Mouse (Mus musculus): Measurements from ENCODE around the gene Tnxb. TPM values are rescaled to one million over a fixed set of nuclear protein-coding genes. Genes with fewer than 3 reads are reported as not detected.

Tnxb gene
- polyA plus RNA-seq, 1 experiment: 34.1 TPM

DNA sequence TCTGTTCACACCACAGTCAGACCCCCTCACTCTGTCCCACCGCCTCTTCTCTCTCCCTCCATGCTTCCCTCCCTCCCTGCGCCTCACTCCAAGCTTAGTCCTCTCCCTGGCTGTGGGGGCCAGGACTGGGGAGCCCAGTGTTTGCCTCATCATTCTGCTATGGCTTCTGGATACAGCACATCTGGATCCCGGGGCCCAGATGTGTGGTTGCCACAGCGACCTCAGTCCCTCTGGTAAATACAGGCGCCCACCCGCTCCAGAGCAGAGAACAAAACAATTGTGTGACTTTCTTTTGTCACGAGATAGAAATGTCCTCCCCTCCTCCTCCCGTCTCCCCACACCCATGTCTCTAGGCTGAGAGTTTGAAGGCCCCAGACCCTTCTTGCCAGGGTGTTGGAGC is 13.7 kb upstream of the Tnxb start:
- no peak overlapping the region for H3K27ac ChIP-seq (ENCODE audit: insufficient read depth, low read length)

DNA sequence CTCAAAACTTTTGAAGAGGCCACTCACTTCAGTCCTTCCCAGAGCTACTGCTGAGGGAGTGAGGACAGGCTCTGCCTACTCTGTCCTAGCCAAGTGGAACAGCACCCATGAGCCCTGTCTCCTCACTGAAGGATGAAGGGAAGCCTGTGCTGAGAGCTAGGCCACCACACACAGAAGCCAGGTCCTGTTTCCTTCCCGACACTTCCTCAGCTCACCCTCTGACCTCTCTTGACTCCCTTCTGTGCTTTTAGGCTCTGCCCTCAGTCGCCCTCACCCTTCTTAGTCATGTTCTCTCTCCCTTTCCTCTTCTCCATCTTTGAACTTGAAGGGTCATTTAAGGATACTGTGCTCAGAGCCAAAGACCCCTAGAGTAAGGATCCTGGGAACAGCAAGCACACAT is 13.1 kb upstream of the Tnxb start:
- peaks cover 16% of the 10 kb centered on the region for H3K36me3 ChIP-seq (ENCODE audit: control insufficient read depth, insufficient read depth, low read length)
- H3K27me3 ChIP-seq (ENCODE audit: control insufficient read depth, insufficient read depth, low read length): peaks cover 3% of the 10 kb centered on the region; the same call in 1 of the 2 replicates
- no peak for DNase-seq (ENCODE audit: low read depth in 1 of 2, low spot score in 2 of 2)
- no peak overlapping the region for H3K4me3 ChIP-seq (ENCODE audit: extremely low read depth, insufficient read depth, insufficient read length)
- no peak overlapping the region for H3K27ac ChIP-seq (ENCODE audit: insufficient read depth, low read length)
- no peaks in the 10 kb centered on the region; the same call in 1 of the 2 replicates for H3K4me1 ChIP-seq (ENCODE audit: control insufficient read depth, insufficient read depth, insufficient read length)
- no peak for TF ChIP-seq POLR2A (IDR thresholded peaks at IDR 0.05; ENCODE audit: low read depth, low read length)
- no peak for TF ChIP-seq CTCF (IDR thresholded peaks at IDR 0.05; ENCODE audit: extremely low read depth, insufficient read depth, insufficient read length, insufficient replicate concordance)
- WGBS: 13% methylated on average over 2 of the region's 2 CpGs

More for the DNA sequence above, 13.7 kb upstream of the Tnxb start:
- TF ChIP-seq POLR2A (IDR thresholded peaks at IDR 0.05; ENCODE audit: low read depth, low read length) (no peak), CTCF (IDR thresholded peaks at IDR 0.05; ENCODE audit: extremely low read depth, insufficient read depth, insufficient read length, insufficient replicate concordance) (no peak)
- Histone ChIP-seq H3K4me1 (ENCODE audit: control insufficient read depth, insufficient read depth, insufficient read length) (no peaks in the 10 kb centered on the region; the same call in 1 of the 2 replicates), H3K36me3 (ENCODE audit: control insufficient read depth, insufficient read depth, low read length) (peaks cover 21% of the 10 kb centered on the region), H3K27me3 (ENCODE audit: control insufficient read depth, insufficient read depth, low read length) (peaks cover 3% of the 10 kb centered on the region; the same call in 1 of the 2 replicates), H3K4me3 (ENCODE audit: extremely low read depth, insufficient read depth, insufficient read length) (no peak overlapping the region)
- no peak for DNase-seq (ENCODE audit: low read depth in 1 of 2, low spot score in 2 of 2)
- WGBS: 68% methylated on average over 8 of the region's 8 CpGs

DNA sequence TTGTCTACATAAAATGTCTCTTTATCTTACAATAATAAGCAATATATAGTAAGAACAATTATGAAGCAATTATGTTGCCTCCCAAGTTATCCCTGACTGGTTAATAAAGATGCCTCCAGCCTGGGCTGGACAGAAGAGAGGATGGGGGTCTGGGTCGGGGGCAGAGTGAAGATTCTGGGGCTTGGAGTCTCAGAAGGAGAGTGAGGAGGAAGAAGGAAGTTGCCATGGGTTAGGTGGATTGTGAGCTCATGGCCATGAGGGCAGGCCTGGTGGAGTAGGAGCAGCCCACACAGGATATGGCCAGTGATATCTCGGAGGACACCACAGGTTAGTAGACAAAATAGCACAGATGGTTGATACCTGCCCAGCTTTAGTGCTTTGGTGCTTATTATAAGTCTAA is 12.2 kb upstream of the Tnxb start:
- Histone ChIP-seq H3K27me3 (ENCODE audit: control insufficient read depth, insufficient read depth, low read length) (peaks cover 3% of the 10 kb centered on the region; the same call in 1 of the 2 replicates), H3K4me3 (ENCODE audit: extremely low read depth, insufficient read depth, insufficient read length) (no peak overlapping the region), H3K27ac (ENCODE audit: insufficient read depth, low read length) (no peak overlapping the region), H3K4me1 (ENCODE audit: control insufficient read depth, insufficient read depth, insufficient read length) (no peaks in the 10 kb centered on the region; the same call in 1 of the 2 replicates), H3K36me3 (ENCODE audit: control insufficient read depth, insufficient read depth, low read length) (peaks cover 7% of the 10 kb centered on the region)
- no peak for DNase-seq (ENCODE audit: low read depth in 1 of 2, low spot score in 2 of 2)
- TF ChIP-seq POLR2A (IDR thresholded peaks at IDR 0.05; ENCODE audit: low read depth, low read length) (no peak), CTCF (IDR thresholded peaks at IDR 0.05; ENCODE audit: extremely low read depth, insufficient read depth, insufficient read length, insufficient replicate concordance) (no peak)
- 38% methylated on average over 2 of the region's 2 CpGs for WGBS

DNA sequence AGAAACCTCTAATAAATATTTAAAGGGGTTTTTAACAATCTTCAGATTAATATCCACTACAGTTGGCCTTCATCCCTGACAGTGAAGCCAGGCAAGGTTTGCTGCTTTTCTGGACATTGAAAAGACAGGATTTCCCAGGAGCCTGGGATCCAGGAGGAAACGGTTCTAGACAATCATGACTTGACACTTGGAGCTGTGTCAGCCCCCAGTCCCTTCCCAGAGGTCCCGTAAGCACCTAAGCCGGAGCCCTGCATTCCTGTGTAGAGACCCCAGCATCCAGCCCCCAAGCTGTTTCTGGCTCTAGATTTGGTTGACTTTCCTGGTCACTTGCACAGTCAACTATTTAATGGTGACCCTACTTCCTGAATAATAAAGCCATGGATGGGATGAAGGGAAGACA is 11.7 kb upstream of the Tnxb start:
- no peak overlapping the region for H3K27ac ChIP-seq (ENCODE audit: insufficient read depth, low read length)
- H3K4me3 ChIP-seq (ENCODE audit: extremely low read depth, insufficient read depth, insufficient read length): no peak overlapping the region
- DNase-seq (ENCODE audit: low read depth in 1 of 2, low spot score in 2 of 2): no peak
- H3K36me3 ChIP-seq (ENCODE audit: control insufficient read depth, insufficient read depth, low read length): peaks cover 6% of the 10 kb centered on the region
- TF ChIP-seq POLR2A (IDR thresholded peaks at IDR 0.05; ENCODE audit: low read depth, low read length) (no peak), CTCF (IDR thresholded peaks at IDR 0.05; ENCODE audit: extremely low read depth, insufficient read depth, insufficient read length, insufficient replicate concordance) (no peak)
- H3K27me3 ChIP-seq (ENCODE audit: control insufficient read depth, insufficient read depth, low read length): peaks cover 3% of the 10 kb centered on the region; the same call in 1 of the 2 replicates
- no peaks in the 10 kb centered on the region; the same call in 1 of the 2 replicates for H3K4me1 ChIP-seq (ENCODE audit: control insufficient read depth, insufficient read depth, insufficient read length)
- WGBS: 77% methylated on average over 3 of the region's 3 CpGs

DNA sequence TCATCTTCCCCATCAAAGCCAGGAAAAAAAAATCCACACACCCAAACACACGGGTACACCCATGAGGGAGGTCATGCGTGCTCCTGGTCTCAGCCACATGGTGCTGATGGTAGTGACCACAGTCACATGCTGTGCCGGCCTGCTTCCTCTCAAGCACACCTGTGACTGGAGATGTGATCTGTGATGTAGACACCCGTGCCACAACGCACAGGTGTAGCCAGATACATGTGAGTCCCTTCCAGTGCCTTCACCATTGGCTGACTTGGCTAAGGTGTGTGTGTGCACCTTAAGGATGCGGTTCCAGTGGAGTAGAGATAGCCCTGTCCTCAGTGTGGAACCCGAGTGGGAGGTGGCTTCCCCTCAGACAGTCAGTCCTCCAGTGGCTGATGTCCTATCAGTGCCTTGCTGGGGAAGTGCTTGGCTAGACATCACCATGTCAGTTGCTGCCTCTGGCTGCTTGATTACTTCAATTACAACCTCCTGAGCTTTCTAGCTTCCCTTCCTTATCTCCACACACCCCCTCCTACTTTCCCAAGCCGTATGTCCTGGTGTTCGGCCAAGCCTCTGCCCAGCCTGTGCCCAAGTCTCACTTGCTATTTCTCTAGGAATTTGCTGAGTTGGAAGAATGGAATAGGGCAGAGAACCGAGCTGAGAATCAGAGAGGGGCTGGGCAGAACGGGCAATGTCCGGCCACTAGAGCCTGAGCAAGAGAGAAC is 11.0 kb upstream of the Tnxb start:
- Histone ChIP-seq H3K27me3 (ENCODE audit: control insufficient read depth, insufficient read depth, low read length) (peaks cover 3% of the 10 kb centered on the region; the same call in 1 of the 2 replicates), H3K4me3 (ENCODE audit: extremely low read depth, insufficient read depth, insufficient read length) (no peak overlapping the region), H3K36me3 (ENCODE audit: control insufficient read depth, insufficient read depth, low read length) (peaks cover 5% of the 10 kb centered on the region), H3K27ac (ENCODE audit: insufficient read depth, low read length) (no peak overlapping the region), H3K4me1 (ENCODE audit: control insufficient read depth, insufficient read depth, insufficient read length) (no peaks in the 10 kb centered on the region; the same call in 1 of the 2 replicates)
- no peak for DNase-seq (ENCODE audit: low read depth in 1 of 2, low spot score in 2 of 2)
- TF ChIP-seq CTCF (IDR thresholded peaks at IDR 0.05; ENCODE audit: extremely low read depth, insufficient read depth, insufficient read length, insufficient replicate concordance) (no peak), POLR2A (IDR thresholded peaks at IDR 0.05; ENCODE audit: low read depth, low read length) (no peak)
- 45% methylated on average over 12 of the region's 12 CpGs for WGBS

DNA sequence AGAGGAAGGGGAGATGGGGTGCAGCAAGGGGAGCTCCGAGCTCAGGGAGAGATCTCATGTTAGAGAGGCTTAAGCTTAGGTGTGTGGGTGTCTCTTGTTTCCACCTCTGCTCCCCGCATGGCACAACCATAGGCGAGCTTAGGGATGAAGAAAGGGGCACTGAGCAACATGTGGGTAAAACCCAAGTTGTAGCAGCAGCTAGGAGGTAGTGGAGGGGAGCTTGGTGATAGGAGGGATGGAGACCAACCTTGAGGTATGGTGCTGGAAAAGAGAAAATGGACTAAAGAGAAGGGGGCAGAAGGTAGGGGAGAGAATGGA is 10.5 kb upstream of the Tnxb start:
- WGBS: 56% methylated on average over 3 of the region's 3 CpGs
- H3K27ac ChIP-seq (ENCODE audit: insufficient read depth, low read length): no peak overlapping the region
- H3K36me3 ChIP-seq (ENCODE audit: control insufficient read depth, insufficient read depth, low read length): peaks cover 2% of the 10 kb centered on the region
- H3K27me3 ChIP-seq (ENCODE audit: control insufficient read depth, insufficient read depth, low read length): peaks cover 3% of the 10 kb centered on the region; the same call in 1 of the 2 replicates
- no peaks in the 10 kb centered on the region; the same call in 1 of the 2 replicates for H3K4me1 ChIP-seq (ENCODE audit: control insufficient read depth, insufficient read depth, insufficient read length)
- TF ChIP-seq POLR2A (IDR thresholded peaks at IDR 0.05; ENCODE audit: low read depth, low read length) (no peak), CTCF (IDR thresholded peaks at IDR 0.05; ENCODE audit: extremely low read depth, insufficient read depth, insufficient read length, insufficient replicate concordance) (no peak)
- no peak for DNase-seq (ENCODE audit: low read depth in 1 of 2, low spot score in 2 of 2)
- H3K4me3 ChIP-seq (ENCODE audit: extremely low read depth, insufficient read depth, insufficient read length): no peak overlapping the region

All from spleen, adult 2 months (tissue).